Mouse (Mus musculus): Measurements from ENCODE around the gene Ssr2. TPM values are rescaled to one million over a fixed set of nuclear protein-coding genes. Genes with fewer than 3 reads are reported as not detected.

Ssr2 gene
- polyA plus RNA-seq, 1 experiment: 294 TPM

GRCm38 (mm10) chr3:88621537-88622112 lies 45.9 kb downstream of the Ssr2 start:
- H3K36me3 ChIP-seq (ENCODE audit: control insufficient read depth, insufficient read depth): peaks cover 38% of the 10 kb centered on the region
- H3K79me2 ChIP-seq (ENCODE audit: control insufficient read depth, insufficient read depth): peaks cover 97% of the 10 kb centered on the region
- H3ac ChIP-seq (ENCODE audit: control insufficient read depth, insufficient read length): peak overlapping the region; percentile 62
- H3K4me3 ChIP-seq: peak overlapping the region; percentile 94
- H3K4me2 ChIP-seq (ENCODE audit: low read depth): peak overlapping the region; percentile 96
- TF ChIP-seq MYOD1 (IDR thresholded peaks at IDR 0.05; ENCODE audit: control insufficient read depth in 1 of 3, insufficient read length in 2 of 3, low read depth in 2 of 3) (no peak), POLR2AphosphoS2 (IDR thresholded peaks at IDR 0.05; ENCODE audit: insufficient read length, low read depth) (peak; percentile 85), TCF12 (IDR thresholded peaks at IDR 0.05; ENCODE audit: insufficient read depth, poor library complexity, severe bottlenecking) (no peak), USF1 (IDR thresholded peaks at IDR 0.05; ENCODE audit: low read depth) (no peak), MYOG (IDR thresholded peaks at IDR 0.05; ENCODE audit: control insufficient read depth in 1 of 3, insufficient read depth in 1 of 3, insufficient read length in 2 of 3, low read depth in 2 of 3) (no peak), POLR2A (IDR thresholded peaks at IDR 0.05; ENCODE audit: insufficient read length, low read depth) (peak; percentile 69), E2F4 (IDR thresholded peaks at IDR 0.05; ENCODE audit: insufficient read depth) (peak; percentile 17), CEBPB (IDR thresholded peaks at IDR 0.05; ENCODE audit: insufficient read depth, poor library complexity, severe bottlenecking) (no peak), MAX (IDR thresholded peaks at IDR 0.05; ENCODE audit: low read depth) (no peak), SRF (IDR thresholded peaks at IDR 0.05; ENCODE audit: control insufficient read depth, insufficient read length, low read depth) (no peak), REST (IDR thresholded peaks at IDR 0.05; ENCODE audit: insufficient read depth, insufficient read length) (no peak), TCF3 (IDR thresholded peaks at IDR 0.05; ENCODE audit: insufficient read length, low read depth) (no peak)
- H3K27me3 ChIP-seq (ENCODE audit: control insufficient read depth, insufficient read depth, insufficient read length): no peaks in the 10 kb centered on the region

DNA sequence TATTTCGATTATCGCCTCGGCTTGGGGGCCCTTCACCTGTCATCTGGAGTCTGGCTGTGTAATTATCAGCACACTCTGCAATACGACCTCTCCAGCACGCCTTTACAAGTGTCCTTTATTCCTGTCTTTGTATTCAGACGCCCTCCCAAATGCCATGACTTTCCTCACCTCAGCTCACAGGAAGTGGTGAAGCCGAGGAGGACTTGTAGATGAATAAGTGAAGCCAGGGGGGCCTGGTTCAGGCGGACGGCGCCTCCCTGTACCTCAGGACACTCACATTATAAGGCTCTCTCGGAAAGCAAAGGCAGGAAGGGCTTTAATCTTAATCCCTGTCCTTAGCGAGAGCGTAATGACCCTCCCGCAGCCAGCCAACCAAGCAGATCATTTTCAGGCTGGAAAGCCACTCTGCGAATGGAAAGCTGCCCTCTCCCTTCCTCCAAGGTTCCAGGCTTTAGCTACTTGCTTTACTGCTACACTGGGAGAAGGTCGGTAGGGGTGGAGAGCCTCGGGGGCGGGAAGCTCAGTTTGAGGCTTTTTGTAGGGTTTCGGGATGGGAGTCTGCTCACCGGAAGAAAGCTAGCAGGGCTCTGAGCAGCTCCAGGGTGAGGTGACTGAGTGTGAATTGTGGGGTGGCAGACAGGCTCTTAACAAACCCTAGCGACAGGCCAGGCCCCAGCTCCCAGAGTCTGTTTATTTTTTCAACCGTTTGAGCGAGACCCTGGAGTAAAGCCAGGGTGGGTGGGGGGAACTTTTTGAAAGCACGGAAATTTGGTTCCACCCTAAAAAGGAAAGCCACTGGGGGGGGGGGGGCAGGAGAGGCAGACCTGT lies 46.7 kb downstream of the Ssr2 start:
- TF ChIP-seq TCF3 (IDR thresholded peaks at IDR 0.05; ENCODE audit: insufficient read length, low read depth) (no peak), E2F4 (IDR thresholded peaks at IDR 0.05; ENCODE audit: insufficient read depth) (no peak), REST (IDR thresholded peaks at IDR 0.05; ENCODE audit: insufficient read depth, insufficient read length) (no peak), USF1 (IDR thresholded peaks at IDR 0.05; ENCODE audit: low read depth) (no peak), TCF12 (IDR thresholded peaks at IDR 0.05; ENCODE audit: insufficient read depth, poor library complexity, severe bottlenecking) (no peak), POLR2AphosphoS2 (IDR thresholded peaks at IDR 0.05; ENCODE audit: insufficient read length, low read depth) (peak; percentile 69), MYOD1 (IDR thresholded peaks at IDR 0.05; ENCODE audit: control insufficient read depth in 1 of 3, insufficient read length in 2 of 3, low read depth in 2 of 3) (no peak)
- no peaks in the 10 kb centered on the region for H3K27me3 ChIP-seq (ENCODE audit: control insufficient read depth, insufficient read depth, insufficient read length)

DNA sequence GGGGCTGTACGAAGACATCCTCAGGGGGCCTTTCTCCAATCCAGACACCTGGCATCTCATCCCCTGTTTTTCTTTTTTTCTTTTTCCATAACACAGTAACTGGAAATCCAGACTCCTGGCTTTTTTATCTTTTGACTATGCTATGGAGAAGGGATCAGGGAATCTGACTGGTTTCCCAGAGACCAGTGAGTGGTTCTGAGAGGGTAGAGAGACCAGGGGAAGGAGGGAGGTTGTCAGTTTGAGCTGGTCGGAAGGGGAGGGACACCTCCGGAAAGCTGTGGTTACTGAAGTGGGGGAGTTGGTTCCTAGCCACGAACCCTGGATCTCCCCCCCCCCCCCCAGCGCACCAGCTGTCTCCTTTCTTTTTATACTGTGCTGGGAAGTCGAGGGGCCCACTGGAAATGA lies 47.3 kb downstream of the Ssr2 start:
- Histone ChIP-seq H3K36me3 (ENCODE audit: control insufficient read depth, insufficient read depth) (peaks cover 34% of the 10 kb centered on the region), H3ac (ENCODE audit: control insufficient read depth, insufficient read length) (peak overlapping the region; percentile 62), H3K4me3 (peak overlapping the region; percentile 94), H3K79me2 (ENCODE audit: control insufficient read depth, insufficient read depth) (peaks cover 97% of the 10 kb centered on the region), H3K4me2 (ENCODE audit: low read depth) (peak overlapping the region; percentile 96), H3K27me3 (ENCODE audit: control insufficient read depth, insufficient read depth, insufficient read length) (no peaks in the 10 kb centered on the region)
- peak in 2 of 3 experiments; percentile 26 to 67 for TF ChIP-seq MYOG (IDR thresholded peaks at IDR 0.05; ENCODE audit: control insufficient read depth in 1 of 3, insufficient read depth in 1 of 3, insufficient read length in 2 of 3, low read depth in 2 of 3)
- no peak for TF ChIP-seq TCF12 (IDR thresholded peaks at IDR 0.05; ENCODE audit: insufficient read depth, poor library complexity, severe bottlenecking)
- no peak for TF ChIP-seq E2F4 (IDR thresholded peaks at IDR 0.05; ENCODE audit: insufficient read depth)
- TF ChIP-seq SRF (IDR thresholded peaks at IDR 0.05; ENCODE audit: control insufficient read depth, insufficient read length, low read depth): no peak
- no peak for TF ChIP-seq CEBPB (IDR thresholded peaks at IDR 0.05; ENCODE audit: insufficient read depth, poor library complexity, severe bottlenecking)
- TF ChIP-seq POLR2AphosphoS2 (IDR thresholded peaks at IDR 0.05; ENCODE audit: insufficient read length, low read depth): peak; percentile 78
- TF ChIP-seq TCF3 (IDR thresholded peaks at IDR 0.05; ENCODE audit: insufficient read length, low read depth): no peak
- no peak for TF ChIP-seq MAX (IDR thresholded peaks at IDR 0.05; ENCODE audit: low read depth)
- no peak for TF ChIP-seq USF1 (IDR thresholded peaks at IDR 0.05; ENCODE audit: low read depth)
- peak in 1 of 3 experiments; percentile 58 for TF ChIP-seq MYOD1 (IDR thresholded peaks at IDR 0.05; ENCODE audit: control insufficient read depth in 1 of 3, insufficient read length in 2 of 3, low read depth in 2 of 3)
- TF ChIP-seq REST (IDR thresholded peaks at IDR 0.05; ENCODE audit: insufficient read depth, insufficient read length): no peak
- TF ChIP-seq POLR2A (IDR thresholded peaks at IDR 0.05; ENCODE audit: insufficient read length, low read depth): peak; percentile 49

More for the DNA sequence above, 46.7 kb downstream of the Ssr2 start:
- peak overlapping the region; percentile 62 for H3ac ChIP-seq (ENCODE audit: control insufficient read depth, insufficient read length)
- peak overlapping the region; percentile 94 for H3K4me3 ChIP-seq
- H3K36me3 ChIP-seq (ENCODE audit: control insufficient read depth, insufficient read depth): peaks cover 38% of the 10 kb centered on the region
- peak overlapping the region; percentile 96 for H3K4me2 ChIP-seq (ENCODE audit: low read depth)
- H3K79me2 ChIP-seq (ENCODE audit: control insufficient read depth, insufficient read depth): peaks cover 97% of the 10 kb centered on the region

DNA sequence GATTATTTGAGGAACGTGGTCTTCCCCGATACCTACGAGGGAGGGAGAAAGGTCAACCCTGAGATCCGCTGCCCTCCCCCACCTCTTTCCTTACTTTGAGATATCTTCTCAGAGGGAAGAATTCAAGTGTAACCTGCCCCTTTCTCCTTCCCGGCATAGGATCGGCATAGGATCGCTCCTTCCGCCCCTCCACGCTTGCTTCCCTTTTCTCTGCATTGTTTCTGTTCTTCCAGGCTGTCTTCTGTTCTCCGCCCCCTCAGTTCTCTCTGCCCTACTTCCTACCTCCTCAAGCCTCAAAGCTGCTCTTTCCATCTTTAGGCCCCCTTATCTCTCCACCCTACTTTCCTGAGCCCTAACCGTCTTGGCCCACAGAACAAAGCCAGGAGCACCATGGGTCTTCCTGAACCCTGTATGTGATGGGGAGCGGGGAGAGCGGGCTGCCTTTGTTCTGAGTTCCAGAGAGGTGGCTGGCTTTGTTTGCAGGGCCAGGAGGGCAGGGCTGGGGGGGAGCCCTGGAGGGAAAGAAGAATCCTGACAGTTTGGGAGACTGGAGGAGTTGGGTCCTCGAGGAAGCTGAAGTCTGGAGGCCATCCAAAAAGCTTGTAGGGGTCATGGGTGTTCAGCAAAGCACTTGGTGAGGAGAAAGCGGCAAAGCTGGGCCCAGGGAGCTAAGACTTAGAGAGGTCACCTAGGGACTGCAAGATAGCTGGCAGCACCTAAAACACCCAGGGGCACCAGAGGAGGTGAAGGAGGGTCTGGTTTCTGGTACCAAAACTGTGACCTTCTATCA lies 47.9 kb downstream of the Ssr2 start:
- Histone ChIP-seq H3K4me2 (ENCODE audit: low read depth) (peak overlapping the region; percentile 96), H3K36me3 (ENCODE audit: control insufficient read depth, insufficient read depth) (peaks cover 29% of the 10 kb centered on the region), H3K4me3 (peak overlapping the region; percentile 94), H3ac (ENCODE audit: control insufficient read depth, insufficient read length) (peak overlapping the region; percentile 62), H3K79me2 (ENCODE audit: control insufficient read depth, insufficient read depth) (peaks cover 97% of the 10 kb centered on the region), H3K27me3 (ENCODE audit: control insufficient read depth, insufficient read depth, insufficient read length) (no peaks in the 10 kb centered on the region)
- TF ChIP-seq POLR2A (IDR thresholded peaks at IDR 0.05; ENCODE audit: insufficient read length, low read depth) (peak; percentile 42), POLR2AphosphoS2 (IDR thresholded peaks at IDR 0.05; ENCODE audit: insufficient read length, low read depth) (peak; percentile 54), MAX (IDR thresholded peaks at IDR 0.05; ENCODE audit: low read depth) (no peak)
